Mouse (Mus musculus): Measurements from ENCODE around the gene Kat2a. TPM values are rescaled to one million over a fixed set of nuclear protein-coding genes. Genes with fewer than 3 reads are reported as not detected.

The Kat2a gene
- polyA plus RNA-seq, 2 experiments: 55.8 to 70.8 TPM

DNA sequence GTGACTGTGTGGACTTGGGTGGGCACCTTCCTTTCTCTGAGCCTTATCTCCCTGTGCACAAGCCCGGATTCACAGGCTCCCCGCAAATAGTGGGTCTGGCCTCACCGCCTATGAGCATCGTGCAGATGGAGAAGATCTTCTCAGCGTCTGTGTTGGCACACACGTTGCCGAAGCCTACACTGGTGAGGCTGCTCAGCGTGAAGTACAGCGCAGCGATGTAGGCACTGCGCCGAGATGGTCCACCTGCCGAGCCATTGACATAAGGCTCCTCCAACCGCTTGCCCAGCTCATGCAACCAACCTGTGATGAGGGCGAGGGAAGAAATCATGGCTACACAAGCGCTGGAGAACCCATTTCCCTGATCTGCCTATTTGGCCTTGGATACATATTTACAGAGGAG lies 37.9 kb upstream of the Kat2a start:
- 91% methylated on average over 16 of the region's 16 CpGs for WGBS
- no peak overlapping the region for H3K4me3 ChIP-seq (replicated peaks; ENCODE audit: low read length)
- H3K36me3 ChIP-seq (ENCODE audit: control insufficient read depth, insufficient read depth, low read length): no peaks in the 10 kb centered on the region
- no peaks in the 10 kb centered on the region for H3K9me3 ChIP-seq (ENCODE audit: control insufficient read depth, low read length)
- H3K4me1 ChIP-seq (ENCODE audit: control insufficient read depth, insufficient read depth, low read length): no peaks in the 10 kb centered on the region
- no peak overlapping the region for H3K27ac ChIP-seq (replicated peaks; ENCODE audit: low read depth, low read length)
- TF ChIP-seq POLR2A (IDR thresholded peaks at IDR 0.05; ENCODE audit: borderline replicate concordance, extremely low read depth, insufficient read depth, insufficient read length): no peak
- DNase-seq (ENCODE audit: low spot score): no peak
- no peak overlapping the region for H3K9ac ChIP-seq (ENCODE audit: low read depth, low read length, severe bottlenecking)
- ATAC-seq (ENCODE audit: low FRiP score, low read depth): no peak
- H3K4me2 ChIP-seq (replicated peaks; ENCODE audit: low read depth, low read length, severe bottlenecking): no peak overlapping the region
- H3K27me3 ChIP-seq (ENCODE audit: control insufficient read depth, insufficient read depth, low read length): no peaks in the 10 kb centered on the region

DNA sequence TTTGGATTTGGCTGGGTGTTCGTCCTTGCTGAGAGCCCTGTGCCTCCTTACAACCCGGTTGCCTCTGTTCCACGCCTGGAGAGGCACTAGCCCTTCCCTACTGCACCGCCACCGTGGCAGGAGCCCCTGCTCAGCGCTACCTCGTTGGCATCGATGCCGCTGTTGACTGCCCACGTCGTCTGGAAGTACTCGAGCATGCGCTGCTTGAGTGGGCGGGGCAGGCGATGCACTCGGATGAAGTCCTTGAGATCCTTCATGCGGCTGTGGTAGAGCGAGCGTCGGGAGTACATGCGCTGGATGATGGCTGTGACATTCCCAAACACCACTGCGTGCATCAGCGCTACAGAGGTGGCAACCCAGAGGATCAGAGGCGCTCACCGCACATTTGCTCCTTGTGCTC lies 37.2 kb upstream of the Kat2a start:
- Histone ChIP-seq H3K9ac (ENCODE audit: low read depth, low read length, severe bottlenecking) (no peak overlapping the region), H3K36me3 (ENCODE audit: control insufficient read depth, insufficient read depth, low read length) (no peaks in the 10 kb centered on the region), H3K27me3 (ENCODE audit: control insufficient read depth, insufficient read depth, low read length) (no peaks in the 10 kb centered on the region), H3K4me1 (ENCODE audit: control insufficient read depth, insufficient read depth, low read length) (no peaks in the 10 kb centered on the region), H3K27ac (replicated peaks; ENCODE audit: low read depth, low read length) (no peak overlapping the region), H3K9me3 (ENCODE audit: control insufficient read depth, low read length) (no peaks in the 10 kb centered on the region), H3K4me3 (replicated peaks; ENCODE audit: low read length) (no peak overlapping the region), H3K4me2 (replicated peaks; ENCODE audit: low read depth, low read length, severe bottlenecking) (no peak overlapping the region)
- ATAC-seq (ENCODE audit: low FRiP score, low read depth) (no peak), DNase-seq (ENCODE audit: low spot score) (no peak)
- TF ChIP-seq POLR2A (IDR thresholded peaks at IDR 0.05; ENCODE audit: borderline replicate concordance, extremely low read depth, insufficient read depth, insufficient read length): no peak
- WGBS: 52% methylated on average over 25 of the region's 25 CpGs

DNA sequence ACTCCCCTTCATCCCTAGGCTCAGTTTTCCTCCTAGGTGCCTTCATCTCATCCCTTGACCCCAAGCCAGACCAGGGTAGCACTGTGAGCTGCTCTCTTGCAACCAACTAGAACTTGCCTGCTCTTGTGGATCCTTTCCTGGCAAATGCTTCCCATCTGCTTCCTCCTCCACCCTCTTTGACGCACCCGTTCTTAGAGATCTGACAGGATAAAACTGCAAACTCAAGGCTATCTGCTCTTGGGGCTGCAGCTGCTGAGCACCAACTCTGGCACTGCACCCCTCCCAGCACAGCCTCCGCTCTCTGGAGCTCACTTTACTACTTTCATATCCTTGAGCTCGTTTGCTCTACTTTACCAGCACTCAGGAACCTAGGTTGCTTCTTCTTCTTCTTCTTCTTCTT lies 36.4 kb upstream of the Kat2a start:
- Histone ChIP-seq H3K4me1 (ENCODE audit: control insufficient read depth, insufficient read depth, low read length) (no peaks in the 10 kb centered on the region), H3K9ac (ENCODE audit: low read depth, low read length, severe bottlenecking) (no peak overlapping the region), H3K4me2 (replicated peaks; ENCODE audit: low read depth, low read length, severe bottlenecking) (no peak overlapping the region), H3K4me3 (replicated peaks; ENCODE audit: low read length) (no peak overlapping the region), H3K27me3 (ENCODE audit: control insufficient read depth, insufficient read depth, low read length) (no peaks in the 10 kb centered on the region), H3K36me3 (ENCODE audit: control insufficient read depth, insufficient read depth, low read length) (no peaks in the 10 kb centered on the region), H3K27ac (replicated peaks; ENCODE audit: low read depth, low read length) (no peak overlapping the region), H3K9me3 (ENCODE audit: control insufficient read depth, low read length) (no peaks in the 10 kb centered on the region)
- 72% methylated on average over 4 of the region's 4 CpGs for WGBS
- no peak for ATAC-seq (ENCODE audit: low FRiP score, low read depth)
- TF ChIP-seq POLR2A (IDR thresholded peaks at IDR 0.05; ENCODE audit: borderline replicate concordance, extremely low read depth, insufficient read depth, insufficient read length): no peak
- DNase-seq (ENCODE audit: low spot score): no peak

DNA sequence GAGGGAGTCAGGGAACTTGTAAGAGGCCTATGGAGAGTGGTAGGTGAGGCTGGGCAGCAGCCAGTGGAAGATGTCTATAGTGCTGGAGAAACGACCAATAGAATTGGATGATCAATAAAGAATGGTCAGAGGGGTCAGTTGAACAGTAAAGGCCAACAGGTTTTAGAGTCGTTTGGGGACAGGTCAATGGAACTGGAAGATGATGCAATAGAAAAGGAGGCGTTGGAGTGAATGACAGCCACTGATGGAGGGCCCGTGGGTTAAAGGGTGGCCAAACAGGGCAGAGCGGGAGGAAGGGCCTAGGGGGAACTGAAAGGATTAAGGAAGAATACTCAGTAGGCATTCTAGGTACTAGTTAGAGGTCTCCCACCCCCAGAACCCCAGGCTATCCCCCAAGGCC lies 34.8 kb upstream of the Kat2a start:
- ATAC-seq (ENCODE audit: low FRiP score, low read depth) (no peak), DNase-seq (ENCODE audit: low spot score) (no peak)
- H3K9me3 ChIP-seq (ENCODE audit: control insufficient read depth, low read length): no peaks in the 10 kb centered on the region
- H3K4me2 ChIP-seq (replicated peaks; ENCODE audit: low read depth, low read length, severe bottlenecking): no peak overlapping the region
- no peak overlapping the region for H3K27ac ChIP-seq (replicated peaks; ENCODE audit: low read depth, low read length)
- H3K9ac ChIP-seq (ENCODE audit: low read depth, low read length, severe bottlenecking): no peak overlapping the region
- H3K4me1 ChIP-seq (ENCODE audit: control insufficient read depth, insufficient read depth, low read length): no peaks in the 10 kb centered on the region
- H3K27me3 ChIP-seq (ENCODE audit: control insufficient read depth, insufficient read depth, low read length): no peaks in the 10 kb centered on the region
- 68% methylated on average over 5 of the region's 5 CpGs for WGBS
- TF ChIP-seq POLR2A (IDR thresholded peaks at IDR 0.05; ENCODE audit: borderline replicate concordance, extremely low read depth, insufficient read depth, insufficient read length): no peak
- no peak overlapping the region for H3K4me3 ChIP-seq (replicated peaks; ENCODE audit: low read length)
- H3K36me3 ChIP-seq (ENCODE audit: control insufficient read depth, insufficient read depth, low read length): no peaks in the 10 kb centered on the region

DNA sequence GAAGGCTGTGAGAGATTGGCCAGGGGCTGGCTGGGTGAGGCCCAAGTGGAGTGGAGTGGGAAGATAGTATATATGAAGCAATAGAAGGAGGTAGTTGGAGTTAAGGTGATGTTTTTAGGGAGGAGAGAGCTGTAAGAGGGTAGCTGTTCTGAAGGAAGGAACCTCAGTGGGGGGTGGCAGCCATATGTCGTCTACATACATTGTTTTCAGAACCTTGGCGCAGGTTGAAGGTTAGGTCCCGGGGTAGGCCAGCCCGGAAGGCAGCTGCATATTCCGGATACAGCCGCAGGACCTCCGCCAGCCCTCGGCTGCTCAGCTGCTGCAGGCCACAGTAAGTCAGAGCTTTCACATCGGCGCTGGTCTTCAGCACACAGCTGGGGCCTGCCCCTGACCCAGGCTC lies 34.3 kb upstream of the Kat2a start:
- Histone ChIP-seq H3K4me3 (replicated peaks; ENCODE audit: low read length) (no peak overlapping the region), H3K27me3 (ENCODE audit: control insufficient read depth, insufficient read depth, low read length) (no peaks in the 10 kb centered on the region), H3K36me3 (ENCODE audit: control insufficient read depth, insufficient read depth, low read length) (no peaks in the 10 kb centered on the region), H3K4me2 (replicated peaks; ENCODE audit: low read depth, low read length, severe bottlenecking) (no peak overlapping the region), H3K27ac (replicated peaks; ENCODE audit: low read depth, low read length) (no peak overlapping the region), H3K9ac (ENCODE audit: low read depth, low read length, severe bottlenecking) (no peak overlapping the region), H3K9me3 (ENCODE audit: control insufficient read depth, low read length) (no peaks in the 10 kb centered on the region), H3K4me1 (ENCODE audit: control insufficient read depth, insufficient read depth, low read length) (no peaks in the 10 kb centered on the region)
- WGBS: 82% methylated on average over 10 of the region's 10 CpGs
- no peak for TF ChIP-seq POLR2A (IDR thresholded peaks at IDR 0.05; ENCODE audit: borderline replicate concordance, extremely low read depth, insufficient read depth, insufficient read length)
- DNase-seq (ENCODE audit: low spot score): no peak
- no peak for ATAC-seq (ENCODE audit: low FRiP score, low read depth)

DNA sequence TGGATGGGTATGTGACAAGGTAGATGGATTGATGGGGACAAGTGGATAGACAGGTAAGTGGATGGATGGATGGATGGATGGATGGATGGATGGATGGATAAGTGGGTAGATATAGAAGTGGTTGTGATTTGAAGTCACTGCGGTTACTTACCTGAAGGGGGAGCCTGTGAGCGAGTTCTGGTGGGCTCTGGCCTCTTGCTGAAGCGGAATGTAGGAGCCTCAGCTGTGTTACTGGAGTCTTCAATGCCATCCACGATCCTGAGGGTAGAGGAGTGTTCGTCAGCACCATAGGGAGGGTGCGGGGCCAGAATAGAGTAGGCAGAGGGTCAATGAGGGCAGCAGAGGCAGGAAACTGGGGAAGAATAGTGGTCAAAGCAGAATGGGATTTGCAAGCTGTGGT lies 32.8 kb upstream of the Kat2a start:
- DNase-seq (ENCODE audit: low spot score): peak; percentile 27
- Histone ChIP-seq H3K4me3 (replicated peaks; ENCODE audit: low read length) (no peak overlapping the region), H3K27me3 (ENCODE audit: control insufficient read depth, insufficient read depth, low read length) (no peaks in the 10 kb centered on the region), H3K4me2 (replicated peaks; ENCODE audit: low read depth, low read length, severe bottlenecking) (no peak overlapping the region), H3K4me1 (ENCODE audit: control insufficient read depth, insufficient read depth, low read length) (no peaks in the 10 kb centered on the region), H3K9ac (ENCODE audit: low read depth, low read length, severe bottlenecking) (no peak overlapping the region; the same call in 1 of the 2 replicates), H3K9me3 (ENCODE audit: control insufficient read depth, low read length) (no peaks in the 10 kb centered on the region), H3K36me3 (ENCODE audit: control insufficient read depth, insufficient read depth, low read length) (no peaks in the 10 kb centered on the region), H3K27ac (replicated peaks; ENCODE audit: low read depth, low read length) (no peak overlapping the region)
- WGBS: 18% methylated on average over 6 of the region's 6 CpGs
- TF ChIP-seq POLR2A (IDR thresholded peaks at IDR 0.05; ENCODE audit: borderline replicate concordance, extremely low read depth, insufficient read depth, insufficient read length): no peak
- ATAC-seq (ENCODE audit: low FRiP score, low read depth): no peak

Measured in limb, embryonic 14.5 days (tissue).